Mouse (Mus musculus) embryonic fibroblast, embryonic 13.5 days (primary cell): ENCODE measurements around the gene Lingo2.

Experiments used
- CTCF ChIP-seq: IDR thresholded peaks from 2 replicates; pipeline ENCODE4 v1.5.1; 2011; ENCODE audit warnings: mild to moderate bottlenecking, control low read depth, low read length, moderate library complexity, borderline replicate concordance; ENCODE audit not compliant: insufficient read depth
- POLR2A ChIP-seq: IDR thresholded peaks from 2 replicates; pipeline ENCODE4 v1.6.1; 2011; ENCODE audit warnings: low read depth, mild to moderate bottlenecking, control low read depth, low read length, moderate library complexity

DNA sequence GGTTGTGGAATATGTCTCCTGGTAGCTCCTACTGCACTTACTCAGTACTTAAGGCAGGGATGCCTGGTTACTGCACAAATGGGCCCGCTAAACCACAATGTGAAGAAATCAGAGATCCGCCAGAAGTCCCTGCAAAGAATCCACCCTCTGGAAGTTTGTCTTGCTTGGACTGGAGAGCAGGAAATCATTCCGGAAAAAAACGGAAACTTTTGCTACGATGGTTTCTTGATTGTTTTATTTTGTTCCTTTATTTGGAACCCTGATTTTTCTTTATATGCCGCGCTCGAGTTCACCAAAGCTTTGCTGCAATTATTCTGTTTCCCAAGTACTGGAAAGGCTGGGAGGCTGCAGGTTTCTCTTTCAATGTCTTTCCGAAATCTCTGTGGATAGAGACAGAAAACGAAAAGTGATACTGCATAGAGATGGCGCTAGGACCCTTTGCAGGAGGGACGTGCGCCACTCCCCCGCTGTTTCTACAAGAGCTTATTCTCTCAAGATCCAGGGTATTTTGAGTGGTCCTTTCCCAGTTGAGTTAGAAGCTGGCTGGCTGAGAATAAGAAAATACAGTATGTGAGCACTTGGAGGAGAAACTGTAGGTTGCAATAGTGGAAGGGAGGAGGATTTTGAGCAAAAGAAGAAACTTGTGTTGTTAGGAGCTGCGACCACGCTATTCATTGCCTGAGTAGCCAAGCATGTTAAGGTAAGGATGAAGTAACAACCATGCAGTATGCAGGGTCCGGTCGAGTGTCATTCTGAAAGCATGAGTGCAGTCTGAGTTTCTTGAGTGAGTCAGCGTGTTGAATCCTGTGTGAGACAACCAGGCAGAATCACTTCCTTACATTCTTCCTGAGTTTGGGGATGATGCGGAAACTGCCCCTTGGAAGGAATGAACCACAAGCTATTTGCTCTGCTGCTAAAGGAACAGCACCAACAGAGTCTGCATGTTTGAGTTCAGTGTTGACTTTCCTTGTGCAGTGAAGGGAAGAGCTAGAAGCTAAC, 1.2 kb upstream of the Lingo2 start:
- TF ChIP-seq CTCF (no peak), POLR2A (no peak)
